Mouse (Mus musculus) liver, embryonic 11.5 days (tissue): ENCODE measurements around the gene Dohh. TPM values are rescaled to one million over a fixed set of nuclear protein-coding genes. Genes with fewer than 3 reads are reported as not detected.

Experiments
- ATAC-seq: fragments of 200-750 bp; cut with Nextera tagmentation; replicated peaks from 2 replicates; pipeline ENCODE4 v1.8.0; 2017; ENCODE audit warnings: moderate number of reproducible peaks, mild to moderate bottlenecking, moderate TSS enrichment, moderate library complexity; ENCODE audit not compliant: low FRiP score
- DNase-seq: peaks from one replicate; pipeline ENCODE4 v3.0.0-alpha.2; 2017; ENCODE audit warnings: low spot score
- H3K27ac ChIP-seq: fragments of 300-500 bp; sonication (generic); 2 replicates; pipeline ENCODE4 v1.5.1; 2014; ENCODE audit warnings: mild to moderate bottlenecking, low read depth, low read length, control low read depth
- H3K27me3 ChIP-seq: fragments of 300-500 bp; sonication (generic); replicated peaks from 2 replicates; pipeline ENCODE4 v1.6.1; 2014; ENCODE audit warnings: low read length, mixed read lengths; ENCODE audit not compliant: control insufficient read depth, insufficient read depth
- H3K36me3 ChIP-seq: fragments of 300-500 bp; sonication (generic); 2 replicates; pipeline ENCODE4 v1.6.1; 2014; ENCODE audit warnings: mild to moderate bottlenecking, low read length, moderate library complexity, mixed read lengths; ENCODE audit not compliant: control insufficient read depth, insufficient read depth
- H3K4me1 ChIP-seq: fragments of 300-500 bp; sonication (generic); replicated peaks from 2 replicates; pipeline ENCODE4 v1.6.1; 2014; ENCODE audit warnings: low read length, mixed read lengths; ENCODE audit not compliant: control insufficient read depth, insufficient read depth
- H3K4me2 ChIP-seq: fragments of 300-500 bp; sonication (generic); 2 replicates; pipeline ENCODE4 v1.6.1; 2014; ENCODE audit warnings: mild to moderate bottlenecking, control low read depth, moderate library complexity
- H3K4me3 ChIP-seq: fragments of 300-500 bp; sonication (generic); 2 replicates; pipeline ENCODE4 v1.5.1; 2014; ENCODE audit warnings: low read depth, low read length, control low read depth
- H3K9ac ChIP-seq: fragments of 300-500 bp; sonication (generic); 2 replicates; pipeline ENCODE4 v1.6.1; 2014; ENCODE audit warnings: low read depth, low read length, control low read depth
- H3K9me3 ChIP-seq: fragments of 300-500 bp; sonication (generic); 2 replicates; pipeline ENCODE4 v1.6.1; 2016; ENCODE audit warnings: low read length, inconsistent platforms, mixed read lengths; ENCODE audit not compliant: control insufficient read depth
- WGBS: fragments of 180-500 bp; shearing (Covaris S2); extraction: QIAGEN DNeasy Blood & Tissue Kit; methylation state at CpG from one replicate; pipeline ENCODE4 v1.1.7; 2014; 5-methylcytosine and 5-hydroxymethylcytosine counted together
- polyA plus RNA-seq: library from polyadenylated mRNA; unstranded; fragments of >200 nt; fragmentation: Nextera tagmentation; extraction: Ambion mirVana; gene quantifications from 2 replicates; pipeline ENCODE4 v1.2.1, GENCODE M21; 2014

Dohh gene
- polyA plus RNA-seq = 97.4 and 99.3 TPM in 2 replicates

DNA sequence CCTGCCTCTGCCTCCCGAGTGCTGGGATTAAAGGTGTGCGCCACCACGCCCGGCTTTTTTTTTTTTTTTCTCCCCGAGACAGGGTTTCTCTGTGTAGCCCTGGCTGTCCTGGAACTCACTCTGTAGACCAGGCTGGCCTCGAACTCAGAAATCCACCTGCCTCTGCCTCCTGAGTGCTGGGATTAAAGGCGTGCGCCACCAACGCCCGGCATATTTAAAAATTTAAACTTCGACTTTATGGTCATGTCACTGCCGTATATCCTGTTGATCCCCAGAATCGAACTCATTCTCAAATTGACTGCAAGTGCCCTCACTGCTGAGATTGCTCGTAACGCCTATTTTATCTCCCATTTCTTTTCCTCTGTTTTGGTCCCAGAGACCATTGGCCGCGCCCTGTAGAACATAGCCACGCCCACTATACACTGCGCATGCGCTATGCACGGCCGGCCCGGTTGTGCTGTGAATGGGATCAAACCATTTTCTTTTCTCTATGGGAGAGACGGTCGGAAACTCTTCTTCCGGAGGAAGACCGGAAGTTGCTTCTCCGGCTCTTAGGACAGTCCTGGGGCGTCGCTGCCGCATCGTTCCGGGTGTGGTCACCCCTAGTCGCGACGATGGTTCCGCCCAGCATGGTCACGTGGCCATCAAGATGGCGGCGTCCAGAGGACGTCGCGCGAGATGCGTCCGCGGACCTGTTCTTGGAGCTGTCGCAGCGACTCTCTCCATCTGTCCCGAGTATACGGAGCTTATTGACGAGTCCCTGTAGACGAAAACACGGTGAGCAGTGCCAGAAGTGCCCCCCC lies at the start of gene Dohh, which contains the start of gene Gm48551:
Gene Dohh, plus strand, starts transcription at position 627 of the 803 bp plus-strand sequence.
Gene Gm48551, plus strand, starts transcription at position 665 of the 803 bp plus-strand sequence.
- DNase-seq (peak; percentile 98), ATAC-seq (peak; percentile 86)
- Histone ChIP-seq H3K4me2 (peak within 1 kb of the TSS; percentile 94), H3K27me3 (no peaks in the 10 kb centered on the region), H3K36me3 (peaks cover 25% of the 10 kb centered on the region), H3K9ac (peak within 1 kb of the TSS; percentile 86), H3K4me3 (peak within 1 kb of the TSS; percentile 78), H3K4me1 (peaks cover 45% of the 10 kb centered on the region), H3K9me3 (no peaks in the 10 kb centered on the region), H3K27ac (peak within 1 kb of the TSS; percentile 85)
- WGBS = 6% methylated on average over 54 of the region's 54 CpGs

- Histone ChIP-seq H3K36me3 (no peaks in the 10 kb centered on the region; the same call in 1 of the 2 replicates), H3K27ac (no peak overlapping the region), H3K4me1 (peaks cover 19% of the 10 kb centered on the region), H3K4me3 (no peak overlapping the region), H3K27me3 (peaks cover 24% of the 10 kb centered on the region), H3K4me2 (no peak overlapping the region), H3K9ac (no peak overlapping the region), H3K9me3 (no peaks in the 10 kb centered on the region)
- WGBS = 57% methylated on average over 18 of the region's 19 CpGs
- DNase-seq = no peak
- ATAC-seq = no peak
Observed at GRCm38 (mm10) chr10:81335393-81336340, 48.6 kb upstream of the Dohh start.

DNA sequence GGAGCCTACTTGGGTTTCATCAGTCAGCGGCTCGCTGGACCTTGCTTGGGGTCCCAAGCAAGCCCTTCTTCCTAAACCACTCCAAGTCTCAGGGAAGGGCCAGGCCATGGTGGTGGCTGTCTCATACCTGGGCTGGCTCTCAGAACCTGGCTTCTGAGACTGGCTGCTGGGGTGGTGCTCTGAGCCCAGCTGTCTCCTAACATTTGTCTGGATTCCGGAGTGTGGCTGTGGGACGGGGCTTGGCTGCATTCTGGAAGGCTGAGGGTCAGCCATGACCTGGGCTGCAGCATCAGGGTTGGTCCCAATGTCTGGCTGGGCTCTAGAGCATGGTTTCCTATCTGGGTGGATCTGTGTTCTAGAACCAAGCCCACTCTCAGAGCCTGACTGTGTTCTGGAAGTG lies 47.7 kb upstream of the Dohh start:
- H3K9me3 ChIP-seq = no peaks in the 10 kb centered on the region
- no peak overlapping the region for H3K9ac ChIP-seq
- no peak overlapping the region for H3K27ac ChIP-seq
- H3K4me1 ChIP-seq = peaks cover 27% of the 10 kb centered on the region
- no peak for ATAC-seq
- H3K4me3 ChIP-seq = no peak overlapping the region
- WGBS = 95% methylated on average over 4 of the region's 4 CpGs
- no peak overlapping the region for H3K4me2 ChIP-seq
- H3K27me3 ChIP-seq = peaks cover 27% of the 10 kb centered on the region
- DNase-seq = no peak
- H3K36me3 ChIP-seq = no peaks in the 10 kb centered on the region; the same call in 1 of the 2 replicates

- no peak overlapping the region for H3K4me3 ChIP-seq
- 40% methylated on average over 17 of the region's 17 CpGs for WGBS
- peaks cover 42% of the 10 kb centered on the region for H3K27me3 ChIP-seq
- no peaks in the 10 kb centered on the region for H3K36me3 ChIP-seq
- H3K4me2 ChIP-seq = no peak overlapping the region
- no peaks in the 10 kb centered on the region for H3K9me3 ChIP-seq
- no peak overlapping the region for H3K27ac ChIP-seq
- H3K4me1 ChIP-seq = peaks cover 23% of the 10 kb centered on the region
- no peak overlapping the region for H3K9ac ChIP-seq
- no peak for DNase-seq
- ATAC-seq = peak; percentile 53; the same call in 1 of the 2 replicates
Observed at GRCm38 (mm10) chr10:81340551-81341332, 43.5 kb upstream of the Dohh start.

DNA sequence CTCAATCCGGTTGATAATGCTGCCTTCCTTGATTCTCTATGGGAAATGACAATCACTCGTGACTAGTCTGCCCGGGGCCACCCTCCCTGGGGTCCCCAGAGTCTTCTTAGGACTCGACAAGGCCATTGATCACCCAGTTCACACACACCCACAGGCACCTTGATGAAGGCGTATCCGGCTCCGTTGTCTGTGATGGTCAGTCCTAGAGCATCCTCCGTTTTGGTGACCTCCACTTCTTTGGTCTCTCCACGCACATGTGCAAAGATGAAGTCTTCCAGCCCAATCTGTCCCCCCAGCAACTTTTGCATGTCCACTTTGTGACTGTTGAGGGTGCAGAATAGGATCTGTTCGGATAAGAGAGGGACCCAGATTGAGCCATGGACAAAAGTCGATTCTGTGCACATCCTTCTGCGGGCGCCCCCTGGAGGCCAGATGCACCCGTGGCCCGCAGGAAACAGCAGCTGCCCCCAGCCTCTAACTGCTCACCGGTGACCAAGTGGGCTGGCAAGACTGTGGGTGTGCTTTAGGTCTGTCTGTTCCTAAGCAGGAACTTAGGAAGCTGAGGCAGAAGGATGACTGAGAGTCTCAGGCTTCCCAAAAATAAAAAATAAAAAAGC lies 42.8 kb upstream of the Dohh start:
- DNase-seq = peak; percentile 75

GRCm38 (mm10) chr10:81342686-81343505 lies 41.3 kb upstream of the Dohh start, which contains the start of gene Gipc3:
Gipc3 (minus strand) TSS chr10:81343266.
- Histone ChIP-seq H3K27ac (no peak within 1 kb of the TSS), H3K27me3 (peaks cover 38% of the 10 kb centered on the region), H3K4me1 (peaks cover 32% of the 10 kb centered on the region), H3K9me3 (no peaks in the 10 kb centered on the region), H3K4me2 (peak within 1 kb of the TSS; percentile 74), H3K9ac (peak within 1 kb of the TSS; percentile 39; the same call in 1 of the 2 replicates), H3K4me3 (peak within 1 kb of the TSS; percentile 51), H3K36me3 (peaks cover 4% of the 10 kb centered on the region; the same call in 1 of the 2 replicates)
- DNase-seq (no peak), ATAC-seq (no peak)
- 4% methylated on average over 66 of the region's 67 CpGs for WGBS

More for the DNA sequence above, 42.8 kb upstream of the Dohh start:
- Histone ChIP-seq H3K4me3 (no peak overlapping the region), H3K9ac (no peak overlapping the region), H3K4me1 (peaks cover 22% of the 10 kb centered on the region), H3K4me2 (no peak overlapping the region), H3K27me3 (peaks cover 44% of the 10 kb centered on the region), H3K9me3 (no peaks in the 10 kb centered on the region), H3K27ac (no peak overlapping the region), H3K36me3 (no peaks in the 10 kb centered on the region)
- 30% methylated on average over 16 of the region's 16 CpGs for WGBS
- ATAC-seq = no peak

- WGBS = 49% methylated on average over 8 of the region's 8 CpGs
Observed at GRCm38 (mm10) chr10:81344421-81345161, 39.6 kb upstream of the Dohh start.

More at GRCm38 (mm10) chr10:81344421-81345161, 39.6 kb upstream of the Dohh start:
- Histone ChIP-seq H3K9ac (no peak overlapping the region), H3K4me2 (no peak overlapping the region), H3K27me3 (peaks cover 31% of the 10 kb centered on the region), H3K4me3 (no peak overlapping the region), H3K4me1 (peaks cover 45% of the 10 kb centered on the region), H3K36me3 (peaks cover 4% of the 10 kb centered on the region; the same call in 1 of the 2 replicates), H3K9me3 (no peaks in the 10 kb centered on the region), H3K27ac (no peak overlapping the region)
- ATAC-seq (no peak), DNase-seq (no peak)
